Mouse (Mus musculus) telencephalon, adult 2 months (tissue): ENCODE results near the gene Ddx23.

Experiments used
- DNase-seq: peaks from one replicate; pipeline ENCODE4 v3.0.0-alpha.2; 2011; ENCODE audit warnings: low read depth, low spot score

Gene Ddx23

DNA sequence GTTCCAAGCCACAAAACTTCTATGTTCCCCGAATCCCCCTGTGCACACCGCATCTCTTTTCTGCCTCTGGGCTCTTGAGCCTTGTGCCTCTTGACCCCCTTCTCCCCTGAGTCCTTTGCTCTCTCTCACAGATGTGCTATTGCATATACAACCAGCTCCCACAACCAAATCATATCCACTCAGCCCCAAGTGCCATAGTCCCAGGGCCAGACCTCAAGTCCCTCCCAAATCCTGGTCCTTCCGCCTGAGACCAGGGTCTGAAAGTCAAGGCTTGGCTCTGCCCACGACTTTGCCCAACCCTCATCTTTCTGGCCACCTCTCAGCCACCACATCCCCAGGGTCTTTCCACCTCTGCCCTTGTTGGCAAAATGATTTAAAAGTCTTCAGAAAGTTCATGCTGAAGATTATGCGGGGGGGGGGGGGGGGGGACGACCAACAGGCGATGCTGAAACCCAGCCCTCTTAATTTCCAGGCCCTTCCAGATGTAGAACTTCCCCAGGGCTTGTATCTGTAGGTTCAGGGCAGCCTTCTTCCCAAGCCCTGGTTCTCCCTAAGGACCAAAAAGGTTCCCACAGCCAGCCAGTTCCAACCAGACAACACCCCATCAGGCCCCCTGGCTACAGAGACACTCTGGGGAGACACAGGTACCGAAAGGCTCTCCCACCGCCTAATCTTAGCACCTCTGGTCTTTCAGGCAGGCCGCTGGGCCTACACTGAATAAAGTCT is 54.5 kb downstream of the Ddx23 start:
- DNase-seq = no peak

DNA sequence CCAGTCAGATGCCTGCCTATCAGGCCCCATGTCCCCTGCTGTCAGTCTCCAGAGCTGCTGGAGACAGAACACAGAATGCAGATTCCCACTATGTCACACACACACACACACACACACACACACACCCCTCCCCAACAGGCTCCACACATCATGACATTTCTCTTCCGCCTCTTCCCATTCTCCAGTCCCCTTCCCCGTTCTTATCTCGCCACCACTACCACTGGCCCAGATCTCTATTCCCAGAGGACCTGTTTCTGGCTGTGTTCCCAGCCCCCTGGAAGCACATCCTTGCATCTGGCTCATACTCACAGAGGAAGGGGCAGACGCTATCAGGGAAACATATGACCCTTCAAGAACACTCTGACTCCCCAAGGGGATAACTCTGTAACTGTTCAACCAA is 55.1 kb downstream of the Ddx23 start:
- no peak for DNase-seq

DNA sequence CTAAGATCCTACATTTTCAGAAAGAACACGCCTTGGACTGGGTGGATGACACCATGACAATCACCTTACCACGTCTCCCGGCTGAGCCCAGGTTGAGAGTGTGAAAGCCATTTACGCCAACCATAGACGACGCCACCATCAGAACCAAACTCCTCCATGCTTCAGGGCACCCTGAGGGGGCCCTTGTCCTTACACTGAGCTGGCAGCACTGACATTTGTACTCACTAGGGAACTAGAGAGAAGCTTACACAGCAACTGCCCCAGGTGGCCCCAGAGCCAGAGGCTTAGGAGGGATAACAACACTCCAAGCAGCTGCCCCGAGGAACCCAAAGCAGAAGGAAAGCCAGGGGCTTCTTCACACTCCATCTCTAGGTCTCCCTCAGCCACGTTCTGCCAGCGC is 56.0 kb downstream of the Ddx23 start:
- DNase-seq = no peak

DNA sequence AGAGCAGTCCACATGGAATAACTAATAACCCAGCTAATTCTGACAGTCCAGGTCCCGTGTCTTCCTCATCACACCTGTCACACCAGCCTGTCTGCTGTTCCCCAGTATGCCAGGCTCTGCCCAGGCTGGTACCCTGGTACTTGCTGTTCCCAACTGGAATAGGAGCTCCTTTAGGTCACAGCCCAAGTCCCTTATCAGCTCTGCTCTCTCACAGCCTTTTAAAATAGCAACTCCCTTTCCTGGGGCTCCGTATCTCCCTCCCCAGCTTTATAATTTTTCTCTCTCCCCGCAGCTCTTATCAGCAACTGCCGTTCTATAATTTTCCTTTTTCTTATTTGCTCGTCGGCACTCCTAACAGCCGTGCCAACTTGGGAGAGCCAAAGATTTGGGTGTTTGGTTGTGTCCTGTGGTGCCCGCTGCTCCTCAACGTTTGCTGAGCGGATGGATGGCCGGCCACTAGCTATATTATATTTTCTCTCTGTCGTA is 56.6 kb downstream of the Ddx23 start:
- no peak for DNase-seq

DNA sequence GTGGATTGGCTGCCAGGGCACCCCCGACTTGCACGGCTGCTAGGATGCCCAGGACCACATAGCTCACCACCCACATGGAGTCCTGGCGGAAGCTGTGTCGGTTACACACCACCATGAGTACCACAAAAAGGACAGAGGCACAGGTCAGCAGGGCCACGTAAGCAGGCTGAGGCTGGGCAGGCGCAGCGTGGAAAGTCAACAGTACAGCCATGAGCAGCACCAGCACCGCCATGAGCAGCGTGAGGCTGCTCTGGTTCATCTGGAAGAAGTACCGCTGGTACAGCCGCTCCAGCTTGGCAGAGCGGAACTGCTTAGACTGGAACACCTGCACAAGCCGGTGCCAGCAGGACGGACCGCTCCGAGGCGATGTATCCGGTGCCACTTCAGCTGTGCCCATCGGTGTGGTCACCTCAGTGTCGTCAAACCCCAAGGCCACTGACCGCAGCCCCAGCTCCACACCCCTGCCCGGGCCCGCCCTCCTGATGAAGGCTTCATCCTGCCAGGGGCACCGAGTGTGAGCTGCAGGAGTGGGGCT is 58.6 kb downstream of the Ddx23 start:
- DNase-seq = no peak

DNA sequence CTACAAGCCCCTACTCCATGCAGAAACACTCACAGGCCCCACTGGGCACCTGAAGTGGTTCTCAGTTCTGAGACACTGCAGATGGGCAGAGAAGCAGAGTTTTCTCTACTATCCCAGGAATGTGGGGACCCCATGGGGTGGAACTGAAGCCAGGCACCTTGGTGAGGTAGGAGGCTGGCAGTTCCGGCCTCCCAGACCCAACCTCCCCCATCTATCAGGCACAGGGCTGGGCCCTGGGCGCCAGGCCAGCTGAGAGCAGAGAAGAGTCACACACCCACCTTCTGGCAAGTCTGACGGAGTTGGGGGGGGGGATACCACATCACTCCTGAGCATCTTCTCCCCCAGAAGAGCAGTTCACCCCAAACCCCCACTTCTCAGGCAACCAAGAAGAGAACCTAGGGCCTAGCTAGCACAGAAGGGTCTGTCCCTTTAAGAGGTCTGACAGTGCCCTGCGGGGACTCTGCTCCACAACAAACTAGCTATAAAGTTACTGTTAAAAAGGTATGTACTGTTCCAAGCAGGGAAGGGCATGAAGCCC is 59.7 kb downstream of the Ddx23 start:
- DNase-seq = no peak

DNA sequence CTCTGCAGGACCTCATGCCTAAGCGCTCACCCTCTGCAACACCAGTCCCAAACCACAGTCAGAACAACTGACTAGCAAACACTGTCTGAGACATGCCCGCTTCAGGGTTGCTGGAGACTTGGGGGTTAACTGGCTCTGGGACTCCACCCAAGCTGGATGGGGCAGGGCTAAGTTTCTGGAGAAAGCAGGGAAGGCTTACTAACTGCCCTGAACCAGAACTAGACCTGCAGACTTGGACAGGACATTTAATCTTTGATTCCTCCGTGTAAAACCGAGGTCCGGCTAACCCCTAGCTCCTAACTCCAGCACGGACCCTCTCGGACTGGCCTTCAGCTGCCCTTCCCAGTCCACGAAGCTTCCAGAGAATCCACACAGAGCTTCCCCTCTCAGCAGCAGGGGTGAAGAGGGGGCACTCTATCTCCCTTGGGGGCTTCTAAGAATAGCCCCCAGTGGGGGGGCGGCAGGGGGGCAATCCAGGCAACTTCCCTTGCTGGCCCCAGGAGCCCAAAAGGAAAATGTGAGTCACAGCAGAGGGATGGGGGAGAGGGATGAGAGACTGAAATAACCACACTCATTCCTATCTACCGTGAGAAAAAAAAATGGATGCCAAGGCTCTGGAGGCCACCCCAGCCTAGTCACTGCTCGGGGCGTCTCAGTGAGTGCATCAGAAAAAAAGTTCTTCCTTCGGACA is 60.4 kb downstream of the Ddx23 start:
- no peak for DNase-seq

DNA sequence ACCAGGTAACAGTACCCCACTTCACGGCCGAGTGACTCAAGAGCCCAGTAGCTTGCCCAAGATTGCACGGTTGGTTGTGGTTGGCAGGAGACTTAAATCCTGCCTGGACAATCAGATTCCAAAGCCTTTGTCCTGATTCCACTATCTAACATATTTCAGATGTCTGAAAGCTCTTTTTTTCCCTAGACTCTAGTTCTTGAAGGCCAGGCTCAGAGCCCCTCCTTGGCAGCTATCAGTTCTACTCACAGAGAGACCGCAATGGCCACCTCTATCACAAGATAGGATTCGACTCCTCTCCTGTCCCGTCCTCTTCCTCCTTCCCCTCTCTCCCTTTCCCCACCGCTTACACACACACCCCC is 60.9 kb downstream of the Ddx23 start:
- no peak for DNase-seq

DNA sequence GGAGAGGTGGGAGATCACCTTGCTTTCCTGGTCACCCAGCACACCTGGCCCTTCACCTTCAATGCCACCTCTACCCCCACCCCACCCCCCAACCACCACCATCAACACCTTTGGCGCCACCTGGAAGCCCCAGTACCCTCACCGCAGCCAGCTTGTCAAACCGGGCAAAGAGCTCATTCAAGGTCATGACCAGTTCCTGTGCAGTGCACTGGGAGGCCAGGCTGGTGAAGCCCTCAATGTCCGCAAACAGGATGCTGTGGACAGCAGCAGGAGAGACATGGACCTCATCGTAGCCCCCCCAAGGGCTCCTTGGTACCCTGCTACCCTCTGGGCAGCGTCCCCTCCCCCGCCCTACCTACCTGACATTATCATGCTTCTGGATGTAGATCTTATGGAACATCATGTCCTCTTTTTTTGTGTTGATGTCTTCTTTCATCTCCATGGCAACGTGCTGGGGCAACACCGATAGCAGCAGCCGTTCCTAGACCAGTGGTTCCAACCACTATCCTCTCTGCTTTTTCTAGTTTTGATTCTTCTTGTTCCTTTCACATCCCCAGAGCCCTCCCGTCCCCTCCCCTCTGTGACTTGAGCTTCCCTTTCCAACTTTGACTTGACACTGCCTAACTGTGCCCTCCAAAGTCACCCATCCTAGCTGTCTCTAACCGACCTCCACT is 62.5 kb downstream of the Ddx23 start:
- DNase-seq = no peak

DNA sequence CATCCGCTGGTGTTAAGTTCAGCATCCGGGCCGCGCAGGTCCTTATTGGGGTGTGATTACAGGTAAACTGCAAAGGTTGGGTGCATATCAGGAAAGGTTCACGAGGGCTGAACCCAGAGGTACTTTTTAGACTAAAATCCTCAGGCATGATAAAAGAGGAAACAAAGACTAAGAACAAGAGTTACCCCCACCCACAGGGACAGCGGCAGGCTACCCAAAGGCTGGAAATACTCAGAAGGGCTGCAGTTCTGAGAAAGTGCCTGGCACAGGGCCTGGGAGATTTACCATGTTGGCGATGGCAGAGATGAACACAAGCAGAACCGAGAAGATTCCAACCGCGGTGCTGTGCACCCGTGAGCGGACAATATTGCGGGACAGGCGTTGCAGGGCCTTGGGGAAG is 66.1 kb downstream of the Ddx23 start:
- no peak for DNase-seq
